Mouse (Mus musculus): ENCODE measurements around the gene Clybl.

GRCm38 (mm10) chr14:122336957-122337356 lies 155.5 kb downstream of the Clybl start:
- TF ChIP-seq TAL1 (IDR thresholded peaks at IDR 0.05; ENCODE audit: low read length): no peak
- TF ChIP-seq GATA1 (IDR thresholded peaks at IDR 0.05; ENCODE audit: low read length): no peak

Data from erythroblast, embryonic 14.5 days (primary cell).